Mouse (Mus musculus) small intestine, adult 2 months (tissue): ENCODE measurements at regions not wholly inside any gene's neighbourhood (a gene's known extent, or its start where the extent isn't known, plus 50 kb on each side); places are given as distances from the start of the nearest gene placed in this dataset.

Source experiments
- CTCF ChIP-seq: fragments of 200-500 bp; IDR thresholded peaks from 2 replicates; pipeline ENCODE4 v1.5.1; 2012; ENCODE audit warnings: low read depth, mild to moderate bottlenecking, control low read depth, inconsistent platforms, low read length, moderate library complexity, mixed read lengths; ENCODE audit not compliant: insufficient replicate concordance, insufficient read length; ENCODE audit errors: extremely low read depth
- POLR2A ChIP-seq: fragments of 200-500 bp; IDR thresholded peaks from 2 replicates; pipeline ENCODE4 v1.6.1; 2012; ENCODE audit warnings: low read depth, mild to moderate bottlenecking, control low read depth, inconsistent platforms, low read length, moderate library complexity

DNA sequence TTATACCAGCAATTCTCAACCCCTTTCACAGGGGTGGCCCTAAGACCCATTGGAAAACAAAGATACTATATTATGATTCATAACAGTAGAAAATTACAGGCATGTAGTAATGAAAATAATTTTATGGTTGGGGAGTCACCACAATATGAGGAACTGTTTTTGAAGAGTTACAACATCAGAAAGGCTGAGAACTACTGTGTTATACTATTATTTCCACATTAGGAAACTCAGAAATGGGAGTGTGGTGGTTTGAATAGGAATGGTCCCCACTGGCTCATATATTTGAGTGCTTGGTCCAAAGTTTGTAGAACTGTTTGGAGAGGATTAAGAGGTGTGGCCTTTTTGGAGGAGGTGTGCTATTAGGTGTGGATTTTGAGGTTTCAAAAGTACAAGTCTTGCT lies 2227.4 kb downstream of the 4930444P10Rik start:
- TF ChIP-seq POLR2A = no peak
- TF ChIP-seq CTCF = no peak
